ENCODE assay signal across 25 mouse cellular contexts in genomic region chr13:69272506-69272905, GRCm38 (mm10).
A peak's percentile ranks its signal among the peaks of the same experiment; 100 is the strongest.
DNase-seq lines count a peak whose midpoint lies in the region; ATAC-seq lines count a peak whose summit lies in the region.
"Had no signal": no experiment of that assay in that cellular context is flagged by ENCODE, and none has a peak within 500 bp of the region (broad histone marks: within the 10 kb centered on the region; RNA-seq: fewer than 3 reads in every experiment).

No protein-coding gene starts in this region.

- H3K9ac ChIP-seq in embryonic facial prominence, embryonic 14.5 days (ENCODE audit: low read depth, low read length), result no peak overlapping the region
- no peak overlapping the region for H3K9ac ChIP-seq in forebrain, embryonic 14.5 days (ENCODE audit: low read length)
- H3K9ac ChIP-seq in forebrain, embryonic 15.5 days (replicated peaks), result no peak overlapping the region
- H3K9ac ChIP-seq in midbrain, embryonic 11.5 days (ENCODE audit: low read length), result no peak overlapping the region
- no peak overlapping the region for H3K9ac ChIP-seq in midbrain, embryonic 16.5 days (ENCODE audit: low read depth, low read length)
- H3K9ac ChIP-seq: embryonic facial prominence, embryonic 15.5 days; forebrain, postnatal 0 days; hindbrain, embryonic 12.5 days; hindbrain, embryonic 15.5 days had no signal

- WGBS in embryonic facial prominence, embryonic 14.5 days, result 18% methylated on average over 3 of the region's 3 CpGs
- 36% methylated on average over 3 of the region's 3 CpGs for WGBS in embryonic facial prominence, embryonic 10.5 days
- WGBS in forebrain, embryonic 14.5 days, result 24% methylated on average over 3 of the region's 3 CpGs
- 20% methylated on average over 3 of the region's 3 CpGs for WGBS in forebrain, embryonic 15.5 days
- 67% methylated on average over 3 of the region's 3 CpGs for WGBS in midbrain, embryonic 11.5 days
- 51% methylated on average over 3 of the region's 3 CpGs for WGBS in midbrain, embryonic 16.5 days

- ATAC-seq in embryonic facial prominence, embryonic 14.5 days (ENCODE audit: low read depth), result no peak
- ATAC-seq in forebrain, embryonic 14.5 days, result peak; percentile 58
- no peak for ATAC-seq in forebrain, embryonic 15.5 days (replicated peaks)
- 0 out of 2 replicates have a peak, but pooled peaks have one; percentile 48 for ATAC-seq in midbrain, embryonic 11.5 days (ENCODE audit: low FRiP score)
- no peak for ATAC-seq in midbrain, embryonic 16.5 days
- ATAC-seq: forebrain, postnatal 0 days; intestine, embryonic 16.5 days; Patski had no signal

- H3K4me2 ChIP-seq in embryonic facial prominence, embryonic 14.5 days (ENCODE audit: low read depth, low read length), result no peak overlapping the region
- no peak overlapping the region for H3K4me2 ChIP-seq in forebrain, embryonic 14.5 days (ENCODE audit: low read length)
- H3K4me2 ChIP-seq in forebrain, embryonic 15.5 days (replicated peaks), result no peak overlapping the region
- H3K4me2 ChIP-seq in midbrain, embryonic 11.5 days, result no peak overlapping the region
- H3K4me2 ChIP-seq in midbrain, embryonic 16.5 days (ENCODE audit: low read length), result no peak overlapping the region
- H3K4me2 ChIP-seq: embryonic facial prominence, embryonic 15.5 days; heart, embryonic 11.5 days; hindbrain, embryonic 12.5 days; hindbrain, embryonic 15.5 days had no signal

- no peaks in the 10 kb centered on the region for H3K4me1 ChIP-seq in embryonic facial prominence, embryonic 14.5 days (ENCODE audit: control insufficient read depth, insufficient read depth, low read length)
- H3K4me1 ChIP-seq in embryonic facial prominence, embryonic 10.5 days, result peaks cover 5% of the 10 kb centered on the region; the same call in 1 of the 2 replicates
- 0 out of 2 replicates have a peak, but pooled peaks cover 3% of the 10 kb centered on the region for H3K4me1 ChIP-seq in forebrain, embryonic 14.5 days (ENCODE audit: control insufficient read depth, insufficient read depth, low read length)
- peaks cover 6% of the 10 kb centered on the region; the same call in 1 of the 2 replicates for H3K4me1 ChIP-seq in forebrain, embryonic 15.5 days
- H3K4me1 ChIP-seq in midbrain, embryonic 11.5 days (ENCODE audit: control insufficient read depth, insufficient read depth, low read length), result no peaks in the 10 kb centered on the region
- H3K4me1 ChIP-seq in midbrain, embryonic 16.5 days (ENCODE audit: control insufficient read depth, insufficient read depth, low read length), result 0 out of 2 replicates have a peak, but pooled peaks cover 2% of the 10 kb centered on the region
- H3K4me1 ChIP-seq: embryonic facial prominence, embryonic 15.5 days; hindbrain, embryonic 12.5 days had no signal

- H3K27me3 ChIP-seq in embryonic facial prominence, embryonic 14.5 days (replicated peaks; ENCODE audit: control insufficient read depth, insufficient read depth, low read length), result no peaks in the 10 kb centered on the region
- H3K27me3 ChIP-seq in embryonic facial prominence, embryonic 10.5 days (replicated peaks; ENCODE audit: low read depth, poor library complexity, severe bottlenecking), result no peaks in the 10 kb centered on the region
- H3K27me3 ChIP-seq in forebrain, embryonic 14.5 days (replicated peaks; ENCODE audit: control insufficient read depth, insufficient read depth, low read length), result no peaks in the 10 kb centered on the region
- no peaks in the 10 kb centered on the region for H3K27me3 ChIP-seq in forebrain, embryonic 15.5 days
- H3K27me3 ChIP-seq in midbrain, embryonic 11.5 days (ENCODE audit: control insufficient read depth, insufficient read depth, low read length), result no peaks in the 10 kb centered on the region
- H3K27me3 ChIP-seq in midbrain, embryonic 16.5 days (ENCODE audit: control insufficient read depth, insufficient read depth, low read depth, low read length), result no peaks in the 10 kb centered on the region
- H3K27me3 ChIP-seq: embryonic facial prominence, embryonic 15.5 days; hindbrain, embryonic 12.5 days; hindbrain, embryonic 15.5 days; Patski had no signal

- DNase-seq in embryonic facial prominence, embryonic 14.5 days (ENCODE audit: low spot score), result peak; percentile 14
- DNase-seq in embryonic facial prominence, embryonic 10.5 days (ENCODE audit: low spot score), result no peak
- peak; percentile 44 for DNase-seq in forebrain, embryonic 14.5 days (ENCODE audit: low spot score)
- no peak for DNase-seq in midbrain, embryonic 11.5 days (ENCODE audit: low spot score, missing footprints)
- DNase-seq in retina, embryonic 14.5 days (ENCODE audit: low spot score), result peak; percentile 53
- no peak for DNase-seq in ovary, postnatal 10 days (ENCODE audit: low spot score)
- DNase-seq: adrenal gland, postnatal 10 days; adrenal gland, postnatal 36 days; cerebellum, adult 11 months; cerebellum, adult 2 months; cerebellum, adult 9-11 months; cerebellum, postnatal 36 days; embryo, embryonic 11 days; forebrain, postnatal 0 days; gastrocnemius, adult 2 months; gastrocnemius, postnatal 14 days; heart, adult 11 months had no signal

- H3K36me3 ChIP-seq in embryonic facial prominence, embryonic 14.5 days (ENCODE audit: control insufficient read depth, insufficient read depth, low read length), result no peaks in the 10 kb centered on the region
- no peaks in the 10 kb centered on the region for H3K36me3 ChIP-seq in embryonic facial prominence, embryonic 10.5 days (replicated peaks)
- no peaks in the 10 kb centered on the region for H3K36me3 ChIP-seq in forebrain, embryonic 14.5 days (ENCODE audit: control insufficient read depth, insufficient read depth, low read length)
- no peaks in the 10 kb centered on the region for H3K36me3 ChIP-seq in forebrain, embryonic 15.5 days
- no peaks in the 10 kb centered on the region for H3K36me3 ChIP-seq in midbrain, embryonic 11.5 days (ENCODE audit: control insufficient read depth, insufficient read depth, low read length)
- H3K36me3 ChIP-seq in midbrain, embryonic 16.5 days (ENCODE audit: control insufficient read depth, insufficient read depth, low read length), result no peaks in the 10 kb centered on the region
- H3K36me3 ChIP-seq: embryonic facial prominence, embryonic 15.5 days; hindbrain, embryonic 12.5 days; hindbrain, embryonic 15.5 days had no signal

- no peak overlapping the region for H3K27ac ChIP-seq in embryonic facial prominence, embryonic 14.5 days (replicated peaks; ENCODE audit: low read depth, low read length)
- H3K27ac ChIP-seq in embryonic facial prominence, embryonic 10.5 days (replicated peaks), result no peak overlapping the region
- H3K27ac ChIP-seq in forebrain, embryonic 14.5 days (ENCODE audit: low read depth, low read length), result no peak overlapping the region
- no peak overlapping the region for H3K27ac ChIP-seq in forebrain, embryonic 15.5 days (replicated peaks)
- H3K27ac ChIP-seq in midbrain, embryonic 11.5 days (ENCODE audit: low read depth, low read length), result no peak overlapping the region
- H3K27ac ChIP-seq in midbrain, embryonic 16.5 days (ENCODE audit: low read length), result no peak overlapping the region
- H3K27ac ChIP-seq: embryonic facial prominence, embryonic 15.5 days; gastrocnemius, adult 2 months; hindbrain, embryonic 12.5 days; hindbrain, embryonic 15.5 days had no signal

- no peaks in the 10 kb centered on the region for H3K9me3 ChIP-seq in embryonic facial prominence, embryonic 14.5 days (ENCODE audit: control insufficient read depth, low read length)
- H3K9me3 ChIP-seq in embryonic facial prominence, embryonic 10.5 days, result no peaks in the 10 kb centered on the region
- no peaks in the 10 kb centered on the region for H3K9me3 ChIP-seq in forebrain, embryonic 14.5 days (replicated peaks; ENCODE audit: control insufficient read depth, low read length)
- no peaks in the 10 kb centered on the region for H3K9me3 ChIP-seq in forebrain, embryonic 15.5 days
- no peaks in the 10 kb centered on the region for H3K9me3 ChIP-seq in midbrain, embryonic 11.5 days (ENCODE audit: control insufficient read depth, low read length)
- no peaks in the 10 kb centered on the region for H3K9me3 ChIP-seq in midbrain, embryonic 16.5 days (replicated peaks; ENCODE audit: control insufficient read depth, low read length, poor library complexity, severe bottlenecking)
- H3K9me3 ChIP-seq: embryonic facial prominence, embryonic 15.5 days; hindbrain, embryonic 12.5 days; hindbrain, embryonic 15.5 days had no signal

- no peak overlapping the region for H3K4me3 ChIP-seq in embryonic facial prominence, embryonic 14.5 days (ENCODE audit: low read depth, low read length)
- H3K4me3 ChIP-seq in embryonic facial prominence, embryonic 10.5 days, result no peak overlapping the region
- H3K4me3 ChIP-seq in forebrain, embryonic 14.5 days (ENCODE audit: low read depth, low read length), result no peak overlapping the region
- no peak overlapping the region for H3K4me3 ChIP-seq in forebrain, embryonic 15.5 days
- no peak overlapping the region for H3K4me3 ChIP-seq in midbrain, embryonic 11.5 days (ENCODE audit: low read depth, low read length)
- H3K4me3 ChIP-seq in midbrain, embryonic 16.5 days (ENCODE audit: low read depth, low read length), result no peak overlapping the region
- H3K4me3 ChIP-seq: embryonic facial prominence, embryonic 15.5 days; gastrocnemius, adult 2 months; hindbrain, embryonic 12.5 days; hindbrain, embryonic 15.5 days had no signal

Comparison
In these comparisons a context has a peak if more than half of its experiments do, and no peak if none do; other contexts are left out.
1. ATAC-seq: peak in forebrain, embryonic 14.5 days (single experiment) and midbrain, embryonic 11.5 days (single experiment); none in embryonic facial prominence, embryonic 14.5 days (single experiment), forebrain, embryonic 15.5 days (single experiment) and midbrain, embryonic 16.5 days (single experiment).
2. DNase-seq: peak in embryonic facial prominence, embryonic 14.5 days (single experiment), forebrain, embryonic 14.5 days (single experiment) and retina, embryonic 14.5 days (single experiment); none in embryonic facial prominence, embryonic 10.5 days (single experiment), midbrain, embryonic 11.5 days (single experiment) and ovary, postnatal 10 days (single experiment).